25 mouse cellular contexts compared by ENCODE assay signal in genomic region chr6:100311167-100311566, GRCm38 (mm10). TPM values are rescaled to one million over a fixed set of nuclear protein-coding genes. Genes with fewer than 3 reads are reported as not detected.
DNase-seq lines count a peak whose midpoint lies in the region; ATAC-seq and TF ChIP-seq lines count a peak whose summit lies in the region.
"Had no signal": no experiment of that assay in that cellular context is flagged by ENCODE, and none has a peak within 500 bp of the region (broad histone marks: within the 10 kb centered on the region; RNA-seq: fewer than 3 reads in every experiment).

No protein-coding gene starts in this region.

- H3K4me1 ChIP-seq in cerebellum, adult 2 months (ENCODE audit: control insufficient read depth, insufficient read depth, low read length): no peaks in the 10 kb centered on the region
- H3K4me1 ChIP-seq: forebrain, embryonic 13.5 days; forebrain, embryonic 15.5 days had no signal

- H3K27me3 ChIP-seq in cerebellum, adult 2 months (ENCODE audit: control insufficient read depth, insufficient read depth, low read length): no peaks in the 10 kb centered on the region
- H3K27me3 ChIP-seq: CH12.LX; embryonic facial prominence, embryonic 13.5 days; embryonic facial prominence, embryonic 15.5 days; forebrain, embryonic 13.5 days; forebrain, embryonic 15.5 days had no signal

- DNase-seq in NIH3T3 (ENCODE audit: low read depth): peak; percentile 67
- peak; percentile 40 for DNase-seq in fibroblast of lung, adult 2 months (ENCODE audit: low read depth)
- DNase-seq in gastrocnemius, adult 8-10 months (ENCODE audit: low spot score in 2 of 2): no peak
- no peak for DNase-seq in gastrocnemius, postnatal 4 days (ENCODE audit: low spot score in 2 of 2)
- no peak for DNase-seq in cerebellum, adult 2 months
- no peak for DNase-seq in left cerebral cortex, adult 11 months (ENCODE audit: low spot score)
- DNase-seq: adrenal gland, adult 2 months; adrenal gland, postnatal 14 days; adrenal gland, postnatal 36 days; B cell, adult 2 months; cerebellum, adult 11-12 months; cerebellum, adult 8-10 months; cerebellum, adult 9-11 months; cerebellum, postnatal 14 days; cerebellum, postnatal 36 days; embryo, embryonic 11 days; forebrain, postnatal 0 days had no signal

- peak; percentile 51 for ATAC-seq in megakaryocyte, adult 5-6 weeks (ENCODE audit: poor library complexity, severe bottlenecking)
- ATAC-seq: CD4-positive, CD25-positive, alpha-beta regulatory T cell, adult 4 months; forebrain, embryonic 13.5 days; forebrain, embryonic 15.5 days; forebrain, postnatal 0 days had no signal

- no peak overlapping the region for H3K4me3 ChIP-seq in cerebellum, adult 2 months (replicated peaks; ENCODE audit: insufficient read depth, low read depth, low read length)
- H3K4me3 ChIP-seq: embryonic facial prominence, embryonic 13.5 days; embryonic facial prominence, embryonic 15.5 days; erythroblast, embryonic 14.5 days; forebrain, embryonic 13.5 days; forebrain, embryonic 15.5 days had no signal

- no peak for TF ChIP-seq CTCF in cerebellum, adult 2 months (IDR thresholded peaks at IDR 0.05; ENCODE audit: borderline replicate concordance, insufficient read depth, low read depth, low read length)

- WGBS in cerebellum, adult 2 months: 94% methylated on average over 1 of the region's 1 CpGs

- no peak overlapping the region for H3K27ac ChIP-seq in cerebellum, adult 2 months (ENCODE audit: insufficient read depth, low read length)
- H3K27ac ChIP-seq: embryonic facial prominence, embryonic 13.5 days; embryonic facial prominence, embryonic 15.5 days; forebrain, embryonic 13.5 days; forebrain, embryonic 15.5 days had no signal

- no peak for TF ChIP-seq POLR2A in cerebellum, adult 2 months (IDR thresholded peaks at IDR 0.05; ENCODE audit: borderline replicate concordance, insufficient read depth, low read length)

RNA-seq across cellular contexts. Expression of gene Rybp, which starts 23.9 kb away (rescaled TPM):
- 28.3 and 29.8 TPM in 2 replicates for total RNA-seq in megakaryocyte, adult 5-6 weeks (2015)
- total RNA-seq in megakaryocyte, adult 5-6 weeks (2017): 17.3 and 36.5 TPM in 2 replicates
- 1 to 10 TPM; 4.0 to 5.4 (median 4.9) TPM for total RNA-seq in gastrocnemius, adult 8-10 months (2022)
- 10 to 100 TPM; 13.3 to 16.4 TPM for total RNA-seq in gastrocnemius, postnatal 4 days (2021)
- 30.0 and 31.7 TPM in 2 replicates for polyA plus RNA-seq in cerebellum, adult 2 months (2012; rRNA removed)

Comparison
In these comparisons a context has a peak if more than half of its experiments do, and no peak if none do; other contexts are left out.
1. DNase-seq: peak in NIH3T3 (single experiment) and fibroblast of lung, adult 2 months (single experiment); none in gastrocnemius, adult 8-10 months (0 of 2), gastrocnemius, postnatal 4 days (0 of 2), cerebellum, adult 2 months (0 of 2) and left cerebral cortex, adult 11 months (single experiment).